18 mouse cellular contexts compared by ENCODE assay signal in the genomic region with DNA sequence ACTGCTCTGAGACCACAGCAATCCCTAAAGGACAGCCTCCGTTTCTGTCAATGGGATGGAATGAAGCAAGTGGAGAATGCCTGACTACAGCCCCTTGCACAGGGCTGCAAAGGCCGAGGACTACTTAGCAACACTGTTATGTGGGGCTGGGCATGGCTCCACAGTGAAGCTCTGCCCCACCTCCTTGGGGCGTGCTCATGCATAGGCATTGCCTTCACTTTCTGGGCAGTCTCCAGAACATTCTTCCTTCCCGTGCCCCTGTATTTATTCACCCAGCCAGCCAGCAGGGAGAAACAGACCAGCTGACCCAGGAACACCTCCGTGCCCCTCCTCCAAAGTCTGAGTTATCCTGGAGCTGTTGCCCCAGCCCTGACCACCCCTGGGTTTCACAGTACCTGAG.
DNase-seq lines count a peak whose midpoint lies in the region; ATAC-seq and TF ChIP-seq lines count a peak whose summit lies in the region.
"Had no signal": no experiment of that assay in that cellular context is flagged by ENCODE, and none has a peak within 500 bp of the region (broad histone marks: within the 10 kb centered on the region; RNA-seq: fewer than 3 reads in every experiment).

No protein-coding gene starts in this region.

- no peak overlapping the region for H3K27ac ChIP-seq in forebrain, postnatal 0 days (ENCODE audit: low read depth, low read length)
- H3K27ac ChIP-seq in forebrain, embryonic 12.5 days = no peak overlapping the region
- H3K27ac ChIP-seq in intestine, embryonic 16.5 days (ENCODE audit: low read length) = no peak overlapping the region
- no peak overlapping the region for H3K27ac ChIP-seq in intestine, embryonic 15.5 days
- H3K27ac ChIP-seq in stomach, embryonic 14.5 days (ENCODE audit: low read length) = no peak overlapping the region
- H3K27ac ChIP-seq: embryonic facial prominence, embryonic 13.5 days; forebrain, embryonic 13.5 days; gastrocnemius, adult 2 months; layer of hippocampus, adult 2 months had no signal

- DNase-seq in forebrain, postnatal 0 days = no peak
- peak; percentile 52 for DNase-seq in kidney, postnatal 10 days
- DNase-seq in left cerebral cortex, adult 18-20 months (ENCODE audit: low spot score in 2 of 2) = no peak
- DNase-seq in layer of hippocampus, adult 18-20 months (ENCODE audit: low spot score in 2 of 2) = no peak
- DNase-seq: adrenal gland, postnatal 10 days; cerebellum, postnatal 25 days; gastrocnemius, adult 2 months; right cerebral cortex, postnatal 4 days had no signal

- no peak overlapping the region for H3K9ac ChIP-seq in forebrain, postnatal 0 days
- no peak overlapping the region for H3K9ac ChIP-seq in forebrain, embryonic 12.5 days
- H3K9ac ChIP-seq in intestine, embryonic 16.5 days (ENCODE audit: low read depth, low read length) = no peak overlapping the region
- no peak overlapping the region for H3K9ac ChIP-seq in intestine, embryonic 15.5 days
- H3K9ac ChIP-seq in stomach, embryonic 14.5 days (replicated peaks; ENCODE audit: low read depth, low read length) = no peak overlapping the region
- H3K9ac ChIP-seq: embryonic facial prominence, embryonic 13.5 days; forebrain, embryonic 13.5 days had no signal

- H3K27me3 ChIP-seq in forebrain, postnatal 0 days (ENCODE audit: insufficient read depth, low read length) = no peaks in the 10 kb centered on the region
- no peaks in the 10 kb centered on the region for H3K27me3 ChIP-seq in forebrain, embryonic 12.5 days
- no peaks in the 10 kb centered on the region for H3K27me3 ChIP-seq in intestine, embryonic 16.5 days (replicated peaks; ENCODE audit: control insufficient read depth, insufficient read depth, low read length)
- no peaks in the 10 kb centered on the region for H3K27me3 ChIP-seq in intestine, embryonic 15.5 days (replicated peaks)
- H3K27me3 ChIP-seq in stomach, embryonic 14.5 days (ENCODE audit: control insufficient read depth, insufficient read depth, low read length) = no peaks in the 10 kb centered on the region
- H3K27me3 ChIP-seq: embryonic facial prominence, embryonic 13.5 days; forebrain, embryonic 13.5 days had no signal

- H3K9me3 ChIP-seq in forebrain, postnatal 0 days (ENCODE audit: low read length) = no peaks in the 10 kb centered on the region
- no peaks in the 10 kb centered on the region for H3K9me3 ChIP-seq in forebrain, embryonic 12.5 days
- H3K9me3 ChIP-seq in intestine, embryonic 16.5 days (ENCODE audit: control insufficient read depth, low read length) = no peaks in the 10 kb centered on the region
- no peaks in the 10 kb centered on the region for H3K9me3 ChIP-seq in intestine, embryonic 15.5 days
- H3K9me3 ChIP-seq in stomach, embryonic 14.5 days (ENCODE audit: control insufficient read depth, low read depth, low read length) = no peaks in the 10 kb centered on the region
- H3K9me3 ChIP-seq: embryonic facial prominence, embryonic 13.5 days; forebrain, embryonic 13.5 days; megakaryocyte, embryonic 14.5 days had no signal

- no peaks in the 10 kb centered on the region for H3K36me3 ChIP-seq in forebrain, postnatal 0 days (ENCODE audit: insufficient read depth)
- H3K36me3 ChIP-seq in forebrain, embryonic 12.5 days (replicated peaks) = no peaks in the 10 kb centered on the region
- H3K36me3 ChIP-seq in intestine, embryonic 16.5 days (ENCODE audit: control insufficient read depth, insufficient read depth, low read length) = no peaks in the 10 kb centered on the region
- no peaks in the 10 kb centered on the region for H3K36me3 ChIP-seq in intestine, embryonic 15.5 days
- no peaks in the 10 kb centered on the region for H3K36me3 ChIP-seq in stomach, embryonic 14.5 days (ENCODE audit: control insufficient read depth, insufficient read depth, low read length)
- H3K36me3 ChIP-seq: embryonic facial prominence, embryonic 13.5 days had no signal

- TF ChIP-seq CTCF in forebrain, postnatal 0 days (IDR thresholded peaks at IDR 0.05; ENCODE audit: low read depth) = no peak

- no peak overlapping the region for H3K4me2 ChIP-seq in forebrain, postnatal 0 days (ENCODE audit: low read depth)
- no peak overlapping the region for H3K4me2 ChIP-seq in forebrain, embryonic 12.5 days
- H3K4me2 ChIP-seq in intestine, embryonic 16.5 days (ENCODE audit: low read depth, low read length) = no peak overlapping the region
- H3K4me2 ChIP-seq in intestine, embryonic 15.5 days (replicated peaks) = no peak overlapping the region
- H3K4me2 ChIP-seq in stomach, embryonic 14.5 days (replicated peaks; ENCODE audit: low read depth, low read length) = no peak overlapping the region
- H3K4me2 ChIP-seq: embryonic facial prominence, embryonic 13.5 days; forebrain, embryonic 13.5 days; liver, embryonic 11.5 days had no signal

- WGBS in forebrain, postnatal 0 days = 50% methylated on average over 5 of the region's 5 CpGs
- 64% methylated on average over 5 of the region's 5 CpGs for WGBS in forebrain, embryonic 12.5 days
- WGBS in intestine, embryonic 16.5 days = 42% methylated on average over 5 of the region's 5 CpGs
- 33% methylated on average over 5 of the region's 5 CpGs for WGBS in intestine, embryonic 15.5 days
- 38% methylated on average over 5 of the region's 5 CpGs for WGBS in stomach, embryonic 14.5 days

- ATAC-seq in forebrain, postnatal 0 days = peak; percentile 47; the same call in 1 of the 2 replicates
- no peak for ATAC-seq in forebrain, embryonic 12.5 days (ENCODE audit: low FRiP score)
- ATAC-seq in intestine, embryonic 16.5 days = peak; percentile 67
- no peak for ATAC-seq in intestine, embryonic 15.5 days
- ATAC-seq in stomach, embryonic 14.5 days (ENCODE audit: insufficient number of reproducible peaks, insufficient read depth, low FRiP score, low read depth) = peak; percentile 62
- ATAC-seq: forebrain, embryonic 13.5 days had no signal

- no peak overlapping the region for H3K4me3 ChIP-seq in forebrain, postnatal 0 days (ENCODE audit: low read depth, low read length)
- no peak overlapping the region for H3K4me3 ChIP-seq in forebrain, embryonic 12.5 days (replicated peaks)
- H3K4me3 ChIP-seq in intestine, embryonic 16.5 days (ENCODE audit: low read length) = no peak overlapping the region
- H3K4me3 ChIP-seq in intestine, embryonic 15.5 days (replicated peaks) = no peak overlapping the region
- no peak overlapping the region for H3K4me3 ChIP-seq in stomach, embryonic 14.5 days (ENCODE audit: low read depth, low read length)
- H3K4me3 ChIP-seq: embryonic facial prominence, embryonic 13.5 days; forebrain, embryonic 13.5 days; gastrocnemius, adult 2 months; layer of hippocampus, adult 2 months; megakaryocyte, embryonic 14.5 days; myocyte had no signal

- H3K4me1 ChIP-seq in forebrain, postnatal 0 days (ENCODE audit: insufficient read depth) = no peaks in the 10 kb centered on the region
- H3K4me1 ChIP-seq in forebrain, embryonic 12.5 days = no peaks in the 10 kb centered on the region
- no peaks in the 10 kb centered on the region for H3K4me1 ChIP-seq in intestine, embryonic 16.5 days (ENCODE audit: control insufficient read depth, insufficient read depth, low read length)
- 0 out of 2 replicates have a peak, but pooled peaks cover 1% of the 10 kb centered on the region for H3K4me1 ChIP-seq in intestine, embryonic 15.5 days (replicated peaks)
- no peaks in the 10 kb centered on the region for H3K4me1 ChIP-seq in stomach, embryonic 14.5 days (ENCODE audit: control insufficient read depth, insufficient read depth, low read length)
- H3K4me1 ChIP-seq: megakaryocyte, embryonic 14.5 days had no signal

Comparison
In these comparisons a context has a peak if more than half of its experiments do, and no peak if none do; other contexts are left out.
1. ATAC-seq: peak in forebrain, postnatal 0 days (single experiment), intestine, embryonic 16.5 days (single experiment) and stomach, embryonic 14.5 days (single experiment); none in forebrain, embryonic 12.5 days (single experiment) and intestine, embryonic 15.5 days (single experiment).